Mouse (Mus musculus) neural tube, embryonic 15.5 days (tissue): ENCODE measurements around the gene Armc8. TPM values are rescaled to one million over a fixed set of nuclear protein-coding genes. Genes with fewer than 3 reads are reported as not detected.

ENCODE experiments used
- ATAC-seq: fragments of 200-750 bp; cut with Nextera tagmentation; 2 replicates; pipeline ENCODE4 v1.8.0; 2017; ENCODE audit warnings: mild to moderate bottlenecking, moderate TSS enrichment, moderate library complexity; ENCODE audit not compliant: low FRiP score
- H3K27ac ChIP-seq: fragments of 300-500 bp; sonication (generic); replicated peaks from 2 replicates; pipeline ENCODE4 v1.5.1; 2015; ENCODE audit warnings: mild to moderate bottlenecking, inconsistent platforms
- H3K27me3 ChIP-seq: fragments of 300-500 bp; sonication (generic); replicated peaks from 2 replicates; pipeline ENCODE4 v1.6.1; 2015; ENCODE audit warnings: inconsistent platforms
- H3K36me3 ChIP-seq: fragments of 300-500 bp; sonication (generic); 2 replicates; pipeline ENCODE4 v1.6.1; 2015; ENCODE audit warnings: inconsistent platforms
- H3K4me1 ChIP-seq: fragments of 300-500 bp; sonication (generic); 2 replicates; pipeline ENCODE4 v1.6.1; 2015; ENCODE audit warnings: inconsistent platforms
- H3K4me2 ChIP-seq: fragments of 300-500 bp; sonication (generic); 2 replicates; pipeline ENCODE4 v1.6.1; 2015; ENCODE audit warnings: inconsistent platforms, mild to moderate bottlenecking, moderate library complexity
- H3K4me3 ChIP-seq: fragments of 300-500 bp; sonication (generic); replicated peaks from 2 replicates; pipeline ENCODE4 v1.5.1; 2015; ENCODE audit warnings: mild to moderate bottlenecking, inconsistent platforms
- H3K9ac ChIP-seq: fragments of 300-500 bp; sonication (generic); replicated peaks from 2 replicates; pipeline ENCODE4 v1.6.1; 2015; ENCODE audit warnings: mild to moderate bottlenecking, inconsistent platforms
- H3K9me3 ChIP-seq: fragments of 300-500 bp; sonication (generic); replicated peaks from 2 replicates; pipeline ENCODE4 v1.6.1; 2016; ENCODE audit warnings: inconsistent platforms
- WGBS: fragments of 180-500 bp; shearing (Covaris S2); methylation state at CpG from one replicate; pipeline ENCODE4 v1.1.7; 2015; ENCODE audit warnings: mixed read lengths; 5-methylcytosine and 5-hydroxymethylcytosine counted together
- polyA plus RNA-seq: library from polyadenylated mRNA; unstranded; fragments of >200 nt; fragmentation: Nextera tagmentation; extraction: Ambion mirVana; gene quantifications from 2 replicates; pipeline ENCODE4 v1.2.1, GENCODE M21; 2015

Armc8 gene
- polyA plus RNA-seq, 1 experiment from 2014 or later = 73.8 TPM

- Histone ChIP-seq H3K27me3 (no peaks in the 10 kb centered on the region), H3K27ac (no peak overlapping the region), H3K36me3 (peaks cover 46% of the 10 kb centered on the region), H3K4me3 (no peak overlapping the region), H3K9me3 (no peaks in the 10 kb centered on the region), H3K9ac (no peak overlapping the region), H3K4me1 (no peaks in the 10 kb centered on the region), H3K4me2 (no peak overlapping the region)
- WGBS = 77% methylated on average over 10 of the region's 10 CpGs
- ATAC-seq = no peak
Observed at GRCm38 (mm10) chr9:99492634-99493200, 76.0 kb downstream of the Armc8 start.

DNA sequence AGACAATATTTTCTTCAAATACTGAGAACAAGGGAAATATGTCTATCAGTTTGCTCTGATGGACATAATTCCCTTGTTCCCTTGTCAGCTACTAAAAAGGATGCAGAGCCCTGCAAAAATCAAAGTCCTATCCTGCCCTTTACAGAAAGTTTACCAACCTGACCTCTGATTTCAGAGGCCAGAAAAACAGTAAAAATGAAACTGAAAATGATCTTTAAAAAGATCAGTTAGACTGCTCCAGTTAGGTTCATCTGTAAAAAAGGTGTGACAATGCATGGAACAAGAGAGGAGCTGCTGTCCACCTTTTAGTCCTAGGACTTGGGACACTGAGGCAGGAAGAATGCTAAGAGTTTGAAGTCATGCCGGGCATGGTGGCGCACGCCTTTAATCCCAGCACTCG lies 77.6 kb downstream of the Armc8 start:
- Histone ChIP-seq H3K4me1 (no peaks in the 10 kb centered on the region), H3K9me3 (no peaks in the 10 kb centered on the region), H3K4me3 (no peak overlapping the region), H3K27ac (no peak overlapping the region), H3K9ac (no peak overlapping the region), H3K36me3 (peaks cover 49% of the 10 kb centered on the region), H3K4me2 (no peak overlapping the region), H3K27me3 (no peaks in the 10 kb centered on the region)
- no peak for ATAC-seq
- 95% methylated on average over 4 of the region's 4 CpGs for WGBS

- Histone ChIP-seq H3K27ac (no peak overlapping the region), H3K9me3 (no peaks in the 10 kb centered on the region), H3K36me3 (peaks cover 51% of the 10 kb centered on the region), H3K4me2 (no peak overlapping the region), H3K9ac (no peak overlapping the region), H3K4me1 (no peaks in the 10 kb centered on the region), H3K27me3 (no peaks in the 10 kb centered on the region), H3K4me3 (no peak overlapping the region)
- WGBS = 92% methylated on average over 3 of the region's 3 CpGs
- no peak for ATAC-seq
Observed at GRCm38 (mm10) chr9:99487841-99488240, 80.9 kb downstream of the Armc8 start.

GRCm38 (mm10) chr9:99487126-99487695 lies 81.5 kb downstream of the Armc8 start:
- WGBS = 92% methylated on average over 8 of the region's 8 CpGs
- H3K36me3 ChIP-seq = peaks cover 51% of the 10 kb centered on the region
- no peak for ATAC-seq
- no peaks in the 10 kb centered on the region for H3K27me3 ChIP-seq
- H3K9ac ChIP-seq = no peak overlapping the region
- no peak overlapping the region for H3K27ac ChIP-seq
- H3K4me2 ChIP-seq = no peak overlapping the region
- no peaks in the 10 kb centered on the region for H3K9me3 ChIP-seq
- no peak overlapping the region for H3K4me3 ChIP-seq
- no peaks in the 10 kb centered on the region for H3K4me1 ChIP-seq

GRCm38 (mm10) chr9:99485144-99485543 lies 83.6 kb downstream of the Armc8 start:
- no peak overlapping the region for H3K4me2 ChIP-seq
- H3K4me3 ChIP-seq = no peak overlapping the region
- H3K27me3 ChIP-seq = no peaks in the 10 kb centered on the region
- ATAC-seq = no peak
- no peak overlapping the region for H3K9ac ChIP-seq
- H3K4me1 ChIP-seq = 0 out of 2 replicates have a peak, but pooled peaks cover 6% of the 10 kb centered on the region
- H3K9me3 ChIP-seq = no peaks in the 10 kb centered on the region
- H3K27ac ChIP-seq = no peak overlapping the region
- H3K36me3 ChIP-seq = peaks cover 58% of the 10 kb centered on the region
- WGBS = 96% methylated on average over 4 of the region's 4 CpGs

DNA sequence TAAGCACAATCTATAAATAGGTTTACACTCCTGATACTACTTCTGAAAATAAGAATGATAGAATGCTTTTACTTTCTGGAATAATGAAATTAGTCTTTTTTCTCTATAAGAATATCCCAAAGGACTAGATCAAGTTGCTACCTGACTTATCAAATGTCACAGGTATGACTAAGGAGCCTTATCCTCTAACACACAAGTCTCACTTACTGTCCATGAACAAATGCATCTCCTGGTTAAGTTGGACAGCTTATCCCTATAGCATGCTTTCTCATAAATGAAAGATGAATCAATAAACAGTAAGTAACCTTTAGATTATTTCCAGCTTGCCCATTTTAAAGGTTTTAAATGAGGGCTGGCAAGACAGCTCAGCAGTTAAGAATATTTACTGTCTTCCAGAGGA lies 84.1 kb downstream of the Armc8 start:
- H3K9me3 ChIP-seq = no peaks in the 10 kb centered on the region
- no peak overlapping the region for H3K9ac ChIP-seq
- peaks cover 55% of the 10 kb centered on the region for H3K36me3 ChIP-seq

DNA sequence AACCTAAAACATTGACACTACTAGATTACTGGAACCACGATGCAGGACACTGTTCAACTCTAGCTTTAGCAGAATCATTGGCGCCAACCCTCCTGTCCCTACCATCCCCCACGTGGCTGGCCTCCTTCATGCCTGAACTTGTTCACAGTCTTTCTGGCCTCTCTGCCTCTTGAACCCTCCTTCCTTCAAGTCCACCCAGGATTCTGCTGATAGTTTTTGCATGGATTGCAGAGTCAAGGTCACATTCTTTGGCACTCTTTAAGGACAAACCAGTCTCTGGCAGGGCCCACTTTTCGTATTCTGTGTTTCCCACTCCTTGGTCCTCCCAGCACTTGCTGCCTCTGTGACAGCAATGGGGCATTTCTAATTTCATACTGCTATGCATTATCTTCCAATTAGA lies 85.5 kb downstream of the Armc8 start:
- H3K27me3 ChIP-seq = no peaks in the 10 kb centered on the region
- peaks cover 49% of the 10 kb centered on the region for H3K36me3 ChIP-seq
- H3K27ac ChIP-seq = no peak overlapping the region
- H3K4me3 ChIP-seq = no peak overlapping the region
- no peak for ATAC-seq
- 91% methylated on average over 4 of the region's 4 CpGs for WGBS
- H3K4me2 ChIP-seq = no peak overlapping the region
- H3K9me3 ChIP-seq = no peaks in the 10 kb centered on the region
- H3K4me1 ChIP-seq = 0 out of 2 replicates have a peak, but pooled peaks cover 6% of the 10 kb centered on the region
- no peak overlapping the region for H3K9ac ChIP-seq

More for the DNA sequence above, 84.1 kb downstream of the Armc8 start:
- Histone ChIP-seq H3K4me2 (no peak overlapping the region), H3K4me3 (no peak overlapping the region), H3K27ac (no peak overlapping the region), H3K4me1 (0 out of 2 replicates have a peak, but pooled peaks cover 6% of the 10 kb centered on the region), H3K27me3 (no peaks in the 10 kb centered on the region)
- no peak for ATAC-seq

DNA sequence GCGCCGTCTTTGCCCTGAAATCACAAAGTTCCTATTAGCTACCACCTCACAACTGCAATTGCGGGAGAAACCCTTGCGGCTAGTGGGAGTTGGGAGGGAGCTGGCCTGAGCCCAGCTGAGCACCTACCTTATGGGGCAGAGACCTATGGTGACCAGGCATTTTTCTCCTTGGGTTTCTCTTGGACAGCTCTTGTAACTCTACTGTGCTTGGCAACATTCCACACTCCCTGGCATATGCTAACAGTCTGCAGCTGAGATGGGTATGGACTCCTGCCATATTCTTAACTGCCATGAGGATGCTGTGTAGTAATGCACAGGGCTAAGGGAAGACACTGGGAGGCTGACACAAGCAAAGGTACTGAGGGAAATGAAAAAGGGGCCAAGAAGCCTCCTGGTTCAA lies 87.9 kb downstream of the Armc8 start:
- 0 out of 2 replicates have a peak, but pooled peaks cover 6% of the 10 kb centered on the region for H3K4me1 ChIP-seq
- WGBS = 81% methylated on average over 4 of the region's 4 CpGs
- H3K36me3 ChIP-seq = peaks cover 32% of the 10 kb centered on the region
- no peak overlapping the region for H3K9ac ChIP-seq
- ATAC-seq = no peak; the same call in 1 of the 2 replicates
- H3K27ac ChIP-seq = peak overlapping the region; percentile 15; the same call in 1 of the 2 replicates
- H3K27me3 ChIP-seq = no peaks in the 10 kb centered on the region
- H3K4me2 ChIP-seq = no peak overlapping the region
- no peak overlapping the region for H3K4me3 ChIP-seq
- no peaks in the 10 kb centered on the region for H3K9me3 ChIP-seq

DNA sequence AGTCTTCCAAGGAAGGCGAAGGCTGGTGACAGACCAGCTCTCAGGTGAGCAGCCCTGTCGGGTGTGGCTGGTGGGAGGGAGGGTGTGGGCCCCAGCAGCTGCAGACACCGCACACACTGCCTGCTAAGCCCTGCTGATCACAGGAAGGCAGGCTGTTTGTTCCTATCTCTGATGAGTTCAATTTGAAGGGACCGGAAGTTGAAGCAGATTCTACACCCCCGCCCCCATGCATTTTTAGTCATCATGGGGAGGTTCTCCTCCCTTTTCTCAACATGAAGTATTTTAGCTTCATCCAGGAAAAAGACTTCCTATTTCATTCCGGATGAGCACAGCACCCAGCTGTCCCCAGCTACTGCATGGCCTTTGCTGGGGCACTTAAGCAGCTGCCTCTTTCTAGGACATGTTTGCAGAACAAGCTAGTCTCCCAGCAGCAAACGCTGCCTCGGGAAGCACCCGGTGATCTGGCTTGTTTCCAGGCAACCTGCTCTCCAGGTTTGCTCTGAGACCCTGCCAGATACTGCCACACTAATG lies 89.5 kb downstream of the Armc8 start:
- H3K4me2 ChIP-seq = no peak overlapping the region
- 0 out of 2 replicates have a peak, but pooled peaks cover 6% of the 10 kb centered on the region for H3K4me1 ChIP-seq
- no peaks in the 10 kb centered on the region for H3K27me3 ChIP-seq
- H3K9me3 ChIP-seq = no peaks in the 10 kb centered on the region
- H3K4me3 ChIP-seq = no peak overlapping the region
- no peak for ATAC-seq
- H3K27ac ChIP-seq = 0 out of 2 replicates have a peak overlapping the region, but pooled peaks have one; percentile 33
- peaks cover 31% of the 10 kb centered on the region for H3K36me3 ChIP-seq
- 72% methylated on average over 9 of the region's 9 CpGs for WGBS
- H3K9ac ChIP-seq = no peak overlapping the region

DNA sequence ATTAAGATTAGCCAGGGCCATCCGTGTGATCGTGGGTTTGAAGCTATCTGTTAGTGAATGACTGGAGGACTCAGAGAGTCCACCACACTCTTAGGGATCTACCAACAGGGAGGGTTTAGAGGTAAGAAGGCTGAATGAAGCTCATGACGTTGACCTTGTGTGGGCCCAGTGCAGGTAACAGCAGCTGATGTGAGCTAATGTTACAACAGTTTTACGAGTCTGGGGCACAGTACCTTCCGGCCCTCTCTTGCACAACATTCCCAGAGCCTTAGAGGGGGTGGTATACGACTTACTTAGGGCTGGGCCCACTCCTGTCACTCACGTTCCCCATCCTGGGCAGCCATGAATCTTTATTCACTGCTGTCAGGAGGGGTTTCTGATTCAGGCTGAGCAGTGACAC lies 97.4 kb downstream of the Armc8 start:
- no peak overlapping the region for H3K9ac ChIP-seq
- H3K27ac ChIP-seq = no peak overlapping the region
- no peaks in the 10 kb centered on the region for H3K9me3 ChIP-seq
- peaks cover 10% of the 10 kb centered on the region; the same call in 1 of the 2 replicates for H3K36me3 ChIP-seq
- no peak overlapping the region for H3K4me2 ChIP-seq
- WGBS = 72% methylated on average over 7 of the region's 7 CpGs
- peaks cover 6% of the 10 kb centered on the region; the same call in 1 of the 2 replicates for H3K4me1 ChIP-seq
- no peaks in the 10 kb centered on the region for H3K27me3 ChIP-seq
- no peak for ATAC-seq
- H3K4me3 ChIP-seq = no peak overlapping the region

- 44% methylated on average over 16 of the region's 16 CpGs for WGBS
Observed at GRCm38 (mm10) chr9:99470347-99471092, 98.2 kb downstream of the Armc8 start.

More at GRCm38 (mm10) chr9:99470347-99471092, 98.2 kb downstream of the Armc8 start:
- H3K27me3 ChIP-seq = no peaks in the 10 kb centered on the region
- H3K36me3 ChIP-seq = peaks cover 8% of the 10 kb centered on the region; the same call in 1 of the 2 replicates
- H3K9ac ChIP-seq = no peak overlapping the region
- no peaks in the 10 kb centered on the region for H3K9me3 ChIP-seq
- no peak overlapping the region for H3K27ac ChIP-seq
- no peak overlapping the region for H3K4me2 ChIP-seq
- ATAC-seq = no peak
- peaks cover 6% of the 10 kb centered on the region; the same call in 1 of the 2 replicates for H3K4me1 ChIP-seq
- H3K4me3 ChIP-seq = no peak overlapping the region
